Mouse (Mus musculus) heart, postnatal 0 days (tissue): ENCODE results near the gene Ctrc.

Source experiments
- CTCF ChIP-seq: IDR thresholded peaks from 2 replicates; pipeline ENCODE4 v1.5.1; 2016; ENCODE audit warnings: antibody characterized with exemption, control low read depth, low read depth
- EP300 ChIP-seq: IDR thresholded peaks from 2 replicates; pipeline ENCODE4 v1.6.1; 2016; ENCODE audit warnings: antibody characterized with exemption, low read depth

GRCm38 (mm10) chr4:141822979-141823378 is 23.2 kb downstream of the Ctrc start:
- no peak for TF ChIP-seq CTCF
- no peak for TF ChIP-seq EP300
